ENCODE assay signal across 8 mouse cellular contexts in the genomic region with DNA sequence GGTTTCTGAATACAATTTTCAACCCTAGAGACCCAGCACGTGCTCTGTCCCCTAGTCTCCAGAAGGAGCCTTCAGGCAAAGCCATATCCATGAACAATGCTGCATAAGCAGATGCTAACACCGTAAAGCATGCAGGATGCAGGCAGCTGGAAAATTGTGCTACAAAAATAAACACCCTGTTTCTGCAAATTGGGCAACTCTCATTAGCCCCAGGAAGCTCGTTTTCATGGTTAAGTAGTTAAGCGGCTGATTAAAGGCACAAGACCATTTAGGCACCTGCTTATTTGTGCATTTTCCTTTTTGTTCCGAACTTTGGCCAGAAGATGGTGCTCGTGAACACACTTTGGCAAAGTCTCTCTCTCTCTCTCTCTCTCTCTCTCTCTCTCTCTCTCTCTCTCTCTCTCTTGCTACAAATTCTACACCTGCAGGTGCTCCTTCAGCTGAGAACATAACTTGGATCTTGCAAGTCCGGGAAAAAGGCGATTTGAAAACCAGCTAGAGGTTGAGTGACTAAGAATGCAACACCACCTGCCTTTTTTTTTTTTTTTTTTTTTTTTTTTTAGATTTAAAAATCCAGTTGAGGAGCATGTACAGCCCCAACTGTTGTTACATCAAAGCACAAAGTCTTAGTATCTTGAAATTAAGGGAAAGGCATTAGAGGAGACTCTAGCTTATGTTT.
DNase-seq lines count a peak whose midpoint lies in the region; ATAC-seq and TF ChIP-seq lines count a peak whose summit lies in the region.

No protein-coding gene starts in this region.

- H3K9me3 ChIP-seq in liver, embryonic 11.5 days (ENCODE audit: control insufficient read depth, low read length): no peaks in the 10 kb centered on the region
- no peaks in the 10 kb centered on the region for H3K9me3 ChIP-seq in liver, postnatal 0 days (ENCODE audit: low read length)

- H3K27me3 ChIP-seq in liver, adult 2 months (ENCODE audit: control insufficient read depth, insufficient read depth, low read length): peaks cover 2% of the 10 kb centered on the region; the same call in 1 of the 2 replicates
- no peaks in the 10 kb centered on the region for H3K27me3 ChIP-seq in liver, embryonic 11.5 days (replicated peaks; ENCODE audit: control insufficient read depth, insufficient read depth, low read length)
- no peaks in the 10 kb centered on the region for H3K27me3 ChIP-seq in liver, postnatal 0 days (ENCODE audit: insufficient read depth, low read length)

- WGBS in liver, adult 2 months: 23% methylated on average over 8 of the region's 8 CpGs
- 26% methylated on average over 8 of the region's 8 CpGs for WGBS in liver, embryonic 11.5 days
- WGBS in liver, postnatal 0 days (ENCODE audit: insufficient replicate concordance): 24% methylated on average over 8 of the region's 8 CpGs

- no peak overlapping the region for H3K27ac ChIP-seq in liver, adult 2 months (replicated peaks; ENCODE audit: insufficient read depth, low read depth, low read length)
- H3K27ac ChIP-seq in liver, embryonic 11.5 days (ENCODE audit: low read depth, low read length): no peak overlapping the region
- no peak overlapping the region for H3K27ac ChIP-seq in liver, postnatal 0 days (ENCODE audit: low read depth)

- no peak overlapping the region for H3K4me3 ChIP-seq in liver, adult 2 months (ENCODE audit: insufficient read depth, low read depth, low read length)
- H3K4me3 ChIP-seq in liver, embryonic 11.5 days (ENCODE audit: low read depth, low read length): no peak overlapping the region
- no peak overlapping the region for H3K4me3 ChIP-seq in liver, postnatal 0 days (ENCODE audit: low read depth, low read length)

- H3K36me3 ChIP-seq in liver, adult 2 months (ENCODE audit: control insufficient read depth, insufficient read depth, low read length): no peaks in the 10 kb centered on the region
- no peaks in the 10 kb centered on the region for H3K36me3 ChIP-seq in liver, embryonic 11.5 days (ENCODE audit: control insufficient read depth, insufficient read depth, low read length)
- no peaks in the 10 kb centered on the region for H3K36me3 ChIP-seq in liver, postnatal 0 days (replicated peaks; ENCODE audit: insufficient read depth, low read length)

- TF ChIP-seq CTCF in liver, adult 2 months (IDR thresholded peaks at IDR 0.05; ENCODE audit: low read depth, low read length): no peak
- peak; percentile 64 for TF ChIP-seq CTCF in liver, postnatal 0 days (IDR thresholded peaks at IDR 0.05; ENCODE audit: low read depth)

- no peak for TF ChIP-seq POLR2A in liver, adult 2 months (IDR thresholded peaks at IDR 0.05; ENCODE audit: extremely low read depth, insufficient read depth, low read length)

- H3K9ac ChIP-seq in liver, adult 2 months (ENCODE audit: low read depth, low read length): no peak overlapping the region
- no peak overlapping the region for H3K9ac ChIP-seq in liver, embryonic 11.5 days (ENCODE audit: low read depth, low read length)
- no peak overlapping the region for H3K9ac ChIP-seq in liver, postnatal 0 days (replicated peaks)

- DNase-seq in liver, adult 2 months (ENCODE audit: extremely low read depth, low read depth, low spot score): peak; percentile 53
- DNase-seq in liver, embryonic 11.5 days (ENCODE audit: low spot score): no peak
- peak; percentile 61 to 72 for DNase-seq in cerebellum, postnatal 25 days
- peak; percentile 33 for DNase-seq in heart, adult 8-10 months (ENCODE audit: low spot score)
- peak; percentile 73 for DNase-seq in kidney, postnatal 14 days
- no peak for DNase-seq in liver, postnatal 0 days
- DNase-seq in retina, embryonic 14.5 days (ENCODE audit: low spot score): peak; percentile 83

- H3K79me2 ChIP-seq in liver, adult 2 months (ENCODE audit: control insufficient read depth, insufficient read depth, low read length): no peaks in the 10 kb centered on the region

- no peaks in the 10 kb centered on the region for H3K4me1 ChIP-seq in liver, adult 2 months (ENCODE audit: control insufficient read depth, insufficient read depth, low read length)
- no peaks in the 10 kb centered on the region for H3K4me1 ChIP-seq in liver, embryonic 11.5 days (replicated peaks; ENCODE audit: control insufficient read depth, insufficient read depth, low read length)
- H3K4me1 ChIP-seq in liver, postnatal 0 days (ENCODE audit: insufficient read depth): peaks cover 5% of the 10 kb centered on the region

- ATAC-seq in liver, embryonic 11.5 days (replicated peaks; ENCODE audit: low FRiP score): no peak
- ATAC-seq in liver, postnatal 0 days: no peak
- no peak for ATAC-seq in erythroid progenitor cell, adult 5-6 weeks (replicated peaks; ENCODE audit: low FRiP score, poor library complexity, severe bottlenecking)

- TF ChIP-seq EP300 in liver, postnatal 0 days (IDR thresholded peaks at IDR 0.05; ENCODE audit: low read depth): no peak

- H3K4me2 ChIP-seq in liver, embryonic 11.5 days: no peak overlapping the region
- no peak overlapping the region for H3K4me2 ChIP-seq in liver, postnatal 0 days (ENCODE audit: low read depth, low read length)

Comparison
In these comparisons a context has a peak if more than half of its experiments do, and no peak if none do; other contexts are left out.
1. DNase-seq: peak in liver, adult 2 months (single experiment), cerebellum, postnatal 25 days (2 of 2), heart, adult 8-10 months (single experiment), kidney, postnatal 14 days (single experiment) and retina, embryonic 14.5 days (single experiment); none in liver, embryonic 11.5 days (single experiment) and liver, postnatal 0 days (single experiment).